8 mouse cellular contexts compared by ENCODE assay signal in the genomic region with DNA sequence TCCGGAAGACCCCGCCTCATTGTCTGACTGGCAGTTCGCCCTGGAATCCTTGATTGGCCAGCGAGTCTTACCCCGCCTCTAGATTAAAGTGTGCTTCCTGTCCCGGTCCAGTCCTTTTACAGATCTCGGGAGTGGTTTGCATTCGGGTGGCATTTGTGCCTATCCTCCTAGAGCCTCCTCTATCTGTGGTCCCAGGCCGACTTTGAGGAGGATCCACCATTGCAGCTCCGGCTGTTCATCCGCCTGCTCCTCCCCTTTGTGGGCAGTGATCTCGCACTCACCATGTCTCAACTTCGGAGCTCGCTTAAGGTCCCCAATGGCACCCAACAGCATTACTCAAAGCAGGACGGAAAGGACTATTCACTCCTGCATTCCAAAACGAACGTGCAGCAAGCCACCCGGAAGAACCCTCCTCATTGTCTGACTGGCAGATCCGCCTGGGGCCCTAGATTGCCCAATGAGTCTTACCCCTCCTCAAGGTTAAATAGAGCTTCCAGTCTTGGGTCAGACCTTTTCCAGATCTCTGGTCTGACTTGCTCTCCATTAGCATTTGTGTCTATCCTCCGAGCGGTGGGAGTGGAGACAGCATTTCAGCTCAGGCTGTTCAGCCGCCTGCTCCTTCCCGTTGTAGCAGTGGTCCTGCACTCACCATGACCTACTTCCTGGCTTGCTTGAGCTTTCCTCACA. TPM values are rescaled to one million over a fixed set of nuclear protein-coding genes. Genes with fewer than 3 reads are reported as not detected.
DNase-seq lines count a peak whose midpoint lies in the region; ATAC-seq and TF ChIP-seq lines count a peak whose summit lies in the region.

No protein-coding gene starts in this region.

- peak overlapping the region; percentile 79 for H3K4me3 ChIP-seq in ES-E14 (ENCODE audit: insufficient read depth in 1 of 2, low read depth in 1 of 2, low read length in 2 of 2, poor library complexity in 1 of 2, severe bottlenecking in 1 of 2)
- H3K4me3 ChIP-seq in forebrain, embryonic 15.5 days: peak overlapping the region; percentile 66
- peak overlapping the region; percentile 66 for H3K4me3 ChIP-seq in lung, adult 2 months (replicated peaks; ENCODE audit: extremely low read depth, low read depth, low read length)

- H3K4me1 ChIP-seq in ES-E14 (ENCODE audit: control insufficient read depth in 2 of 2, insufficient read depth in 2 of 2, low read length in 2 of 2, poor library complexity in 1 of 2): no peaks in the 10 kb centered on the region
- H3K4me1 ChIP-seq in forebrain, embryonic 15.5 days: peaks cover 5% of the 10 kb centered on the region; the same call in 1 of the 2 replicates
- no peaks in the 10 kb centered on the region for H3K4me1 ChIP-seq in lung, adult 2 months (ENCODE audit: control insufficient read depth, insufficient read depth, low read length)

- TF ChIP-seq CTCF in lung, adult 2 months (IDR thresholded peaks at IDR 0.05; ENCODE audit: insufficient read depth, low read length): no peak

- intact Hi-C loops in heart, postnatal 25 days (cut with DNase I): no loop called here

- in situ Hi-C loops in ES-E14 (cut with MboI; ENCODE audit: low sequenced_read_pairs in 2 of 2, unreplicated experiment in 2 of 2): no loop called here

- peak overlapping the region; percentile 81 for H3K9ac ChIP-seq in ES-E14 (ENCODE audit: insufficient read depth, low read depth, low read length, poor library complexity, severe bottlenecking)
- H3K9ac ChIP-seq in forebrain, embryonic 15.5 days (replicated peaks): peak overlapping the region; percentile 69

- H3K9me3 ChIP-seq in ES-E14 (ENCODE audit: control insufficient read depth, insufficient read depth, low read depth, low read length): no peaks in the 10 kb centered on the region
- H3K9me3 ChIP-seq in forebrain, embryonic 15.5 days: no peaks in the 10 kb centered on the region

- under 1% methylated on average over 23 of the region's 23 CpGs for WGBS in forebrain, embryonic 15.5 days
- WGBS in lung, adult 2 months: under 1% methylated on average over 23 of the region's 23 CpGs

- peak; percentile 100 for ATAC-seq in forebrain, embryonic 15.5 days (replicated peaks)
- peak; percentile 99 for ATAC-seq in neutrophil, adult 5-6 weeks (ENCODE audit: extremely low read depth, insufficient number of reproducible peaks, low FRiP score, poor library complexity, severe bottlenecking)

- H3K27me3 ChIP-seq in forebrain, embryonic 15.5 days: no peaks in the 10 kb centered on the region

- peak overlapping the region; percentile 83 for H3K4me2 ChIP-seq in forebrain, embryonic 15.5 days (replicated peaks)

- TF ChIP-seq POLR2A in lung, adult 2 months (IDR thresholded peaks at IDR 0.05; ENCODE audit: borderline replicate concordance, extremely low read depth, low read depth, low read length): peak; percentile 73; the same call in 1 of the 2 replicates

- H3K27ac ChIP-seq in ES-E14 (ENCODE audit: insufficient read depth, low read depth, low read length, poor library complexity, severe bottlenecking): peak overlapping the region; percentile 84
- peak overlapping the region; percentile 92 for H3K27ac ChIP-seq in forebrain, embryonic 15.5 days (replicated peaks)

- peak; percentile 85 for DNase-seq in ES-E14 (ENCODE audit: low read depth, low spot score)
- peak; percentile 79 for DNase-seq in cerebellum, adult 11-12 months
- peak; percentile 61 for DNase-seq in heart, postnatal 25 days (ENCODE audit: low spot score)
- DNase-seq in layer of hippocampus, adult 18-20 months (ENCODE audit: low spot score in 2 of 2): peak; percentile 64 to 86
- DNase-seq in lung, adult 2 months: peak; percentile 75
- peak; percentile 50 to 70 for DNase-seq in thymus, adult 18-20 months

- no peaks in the 10 kb centered on the region for H3K36me3 ChIP-seq in ES-E14 (ENCODE audit: control insufficient read depth, insufficient read depth, low read length, poor library complexity, severe bottlenecking)
- no peaks in the 10 kb centered on the region for H3K36me3 ChIP-seq in forebrain, embryonic 15.5 days

TF ChIP-seq in ES-E14, 5 proteins besides CTCF, POLR2A, EP300 and RAD21:
- peak; percentile 55; the same call in 1 of the 2 replicates for TF ChIP-seq CHD2 (IDR thresholded peaks at IDR 0.05; ENCODE audit: low read depth, low read length)
- no peak for TF ChIP-seq ZC3H11A (IDR thresholded peaks at IDR 0.05; ENCODE audit: borderline replicate concordance, low read depth, low read length)
- no peak for TF ChIP-seq ZNF384 (IDR thresholded peaks at IDR 0.05; ENCODE audit: low read depth, low read length)
- 0 out of 2 replicates have a peak, but pooled peaks have one; percentile 17 for TF ChIP-seq HCFC1 (IDR thresholded peaks at IDR 0.05; ENCODE audit: borderline replicate concordance, insufficient read depth, low read length)
- TF ChIP-seq MAFK (IDR thresholded peaks at IDR 0.05; ENCODE audit: insufficient read depth, low read depth, low read length): no peak

RNA-seq across cellular contexts. Expression of gene Zfp825, which starts 30.9 kb away (rescaled TPM):
- 10.1 and 11.6 TPM in 2 replicates for total RNA-seq in ES-E14 (2012; rRNA removed)
- polyA plus RNA-seq in forebrain, embryonic 15.5 days (2015; fragmentation: Nextera tagmentation; extraction: Ambion mirVana): 15.3 and 15.7 TPM in 2 replicates
- total RNA-seq in heart, postnatal 25 days (2021): 1 to 10 TPM; 5.9 to 6.7 TPM
- total RNA-seq in layer of hippocampus, adult 18-20 months (2021): 1 to 10 TPM; 6.6 to 7.1 TPM
- 0.87 and 0.96 TPM in 2 replicates for polyA plus RNA-seq in lung, adult 2 months (2012; rRNA removed)
- total RNA-seq in neutrophil, adult 5-6 weeks (2017): 12.8 and 14.6 TPM in 2 replicates

Comparison
In these comparisons a context has a peak if more than half of its experiments do, and no peak if none do; other contexts are left out.
1. Peak in every context shown above with its lines: DNase-seq, ATAC-seq, H3K4me3 ChIP-seq and H3K27ac ChIP-seq.